In genomic region chr7:113443566-113443965, GRCm38 (mm10) we compare ENCODE assay signal across 25 mouse cellular contexts. TPM values are rescaled to one million over a fixed set of nuclear protein-coding genes. Genes with fewer than 3 reads are reported as not detected.
DNase-seq lines count a peak whose midpoint lies in the region; ATAC-seq lines count a peak whose summit lies in the region.
"Had no signal": no experiment of that assay in that cellular context is flagged by ENCODE, and none has a peak within 500 bp of the region (broad histone marks: within the 10 kb centered on the region; RNA-seq: fewer than 3 reads in every experiment).

No protein-coding gene starts in this region.

- no peak overlapping the region for H3K4me3 ChIP-seq in kidney, embryonic 16.5 days (ENCODE audit: low read length)
- no peak overlapping the region for H3K4me3 ChIP-seq in midbrain, embryonic 10.5 days
- H3K4me3 ChIP-seq: erythroblast, embryonic 14.5 days; forebrain, embryonic 15.5 days; heart, embryonic 15.5 days; limb, embryonic 13.5 days; lung, embryonic 15.5 days had no signal

- DNase-seq in adrenal gland, adult 2 months, result peak; percentile 30
- no peak for DNase-seq in adrenal gland, postnatal 4 days (ENCODE audit: low spot score in 2 of 2)
- DNase-seq in kidney, postnatal 36 days, result peak; percentile 41 to 65
- peak; percentile 57 for DNase-seq in 3T3-L1 (ENCODE audit: low read depth, low spot score)
- DNase-seq in gonadal fat pad, adult 2 months (ENCODE audit: low read depth), result peak; percentile 93
- DNase-seq in midbrain, embryonic 10.5 days (ENCODE audit: low spot score), result no peak
- no peak for DNase-seq in embryo, embryonic 9.5 days (ENCODE audit: extremely low spot score)
- DNase-seq: cerebellum, adult 11 months; heart, adult 18-20 months; right cerebral cortex, postnatal 4 days; thymus, postnatal 4 days had no signal

- H3K4me2 ChIP-seq in kidney, embryonic 16.5 days (replicated peaks; ENCODE audit: low read depth, low read length), result no peak overlapping the region
- H3K4me2 ChIP-seq: forebrain, embryonic 15.5 days; heart, embryonic 15.5 days; limb, embryonic 13.5 days; lung, embryonic 15.5 days; midbrain, embryonic 11.5 days had no signal

- H3K36me3 ChIP-seq in kidney, embryonic 16.5 days (ENCODE audit: insufficient read depth, low read length), result no peaks in the 10 kb centered on the region
- H3K36me3 ChIP-seq in midbrain, embryonic 10.5 days, result no peaks in the 10 kb centered on the region
- H3K36me3 ChIP-seq: forebrain, embryonic 15.5 days; heart, embryonic 15.5 days; limb, embryonic 13.5 days; lung, embryonic 15.5 days had no signal

- no peak overlapping the region for H3K9ac ChIP-seq in kidney, embryonic 16.5 days (replicated peaks; ENCODE audit: low read length)
- H3K9ac ChIP-seq: forebrain, embryonic 15.5 days; heart, embryonic 15.5 days; limb, embryonic 13.5 days; lung, embryonic 15.5 days had no signal

- 69% methylated on average over 3 of the region's 3 CpGs for WGBS in kidney, embryonic 16.5 days
- 57% methylated on average over 3 of the region's 3 CpGs for WGBS in midbrain, embryonic 10.5 days

- no peak overlapping the region for H3K27ac ChIP-seq in kidney, embryonic 16.5 days (ENCODE audit: low read length)
- H3K27ac ChIP-seq in midbrain, embryonic 10.5 days (replicated peaks), result no peak overlapping the region
- H3K27ac ChIP-seq: forebrain, embryonic 15.5 days; heart, embryonic 15.5 days; limb, embryonic 13.5 days; lung, embryonic 15.5 days had no signal

- H3K9me3 ChIP-seq in kidney, embryonic 16.5 days (ENCODE audit: low read length), result no peaks in the 10 kb centered on the region
- no peaks in the 10 kb centered on the region for H3K9me3 ChIP-seq in midbrain, embryonic 10.5 days (replicated peaks)
- H3K9me3 ChIP-seq: forebrain, embryonic 15.5 days; heart, embryonic 15.5 days; limb, embryonic 13.5 days; lung, embryonic 15.5 days had no signal

- no peak for ATAC-seq in kidney, embryonic 16.5 days (ENCODE audit: low FRiP score, low TSS enrichment)
- ATAC-seq: forebrain, embryonic 15.5 days had no signal

- no peaks in the 10 kb centered on the region for H3K27me3 ChIP-seq in kidney, embryonic 16.5 days (ENCODE audit: insufficient read depth, low read length)
- H3K27me3 ChIP-seq in midbrain, embryonic 10.5 days (ENCODE audit: low read depth, poor library complexity, severe bottlenecking), result no peaks in the 10 kb centered on the region
- H3K27me3 ChIP-seq: CH12.LX; forebrain, embryonic 15.5 days; heart, embryonic 15.5 days; limb, embryonic 13.5 days; lung, embryonic 15.5 days had no signal

- H3K4me1 ChIP-seq in kidney, embryonic 16.5 days (ENCODE audit: insufficient read depth, low read length), result no peaks in the 10 kb centered on the region
- no peaks in the 10 kb centered on the region for H3K4me1 ChIP-seq in midbrain, embryonic 10.5 days
- H3K4me1 ChIP-seq: forebrain, embryonic 15.5 days; heart, embryonic 15.5 days; limb, embryonic 13.5 days; lung, embryonic 15.5 days had no signal

RNA-seq across cellular contexts. Expression of gene Pth, which starts 55.2 kb away (rescaled TPM):
- total RNA-seq in adrenal gland, adult 2 months (2021), result not detected
- polyA plus RNA-seq in adrenal gland, adult 2 months (2012; rRNA removed), result not detected in 2 replicates
- not detected for total RNA-seq in adrenal gland, postnatal 4 days (2021)
- polyA plus RNA-seq in kidney, embryonic 16.5 days (2015; fragmentation: Nextera tagmentation; extraction: Ambion mirVana), result not detected in 2 replicates
- not detected in 2 replicates for polyA plus RNA-seq in gonadal fat pad, adult 2 months (2012; rRNA removed)
- polyA plus RNA-seq in midbrain, embryonic 10.5 days (2016; fragmentation: Nextera tagmentation; extraction: Ambion mirVana), result not detected in 2 replicates
- total RNA-seq: CH12.LX; gastrocnemius, adult 18-20 months; heart, adult 18-20 months; hematopoietic stem cell, adult 5-6 weeks; layer of hippocampus, postnatal 14 days; left cerebral cortex, postnatal 10 days had no signal
- polyA plus RNA-seq: brain, embryonic 14.5 days; erythroblast, embryonic 14.5 days; forebrain, embryonic 15.5 days; limb, embryonic 13.5 days; midbrain, embryonic 11.5 days; neural tube, embryonic 14.5 days had no signal

Comparison
In these comparisons a context has a peak if more than half of its experiments do, and no peak if none do; other contexts are left out.
1. DNase-seq: peak in adrenal gland, adult 2 months (single experiment), kidney, postnatal 36 days (2 of 2), 3T3-L1 (single experiment) and gonadal fat pad, adult 2 months (single experiment); none in adrenal gland, postnatal 4 days (0 of 2), midbrain, embryonic 10.5 days (single experiment) and embryo, embryonic 9.5 days (single experiment).